Mouse (Mus musculus) liver, embryonic 13.5 days (tissue): ENCODE measurements around the gene Krt4. TPM values are rescaled to one million over a fixed set of nuclear protein-coding genes. Genes with fewer than 3 reads are reported as not detected.
A peak's percentile ranks its signal among the peaks of the same experiment; 100 is the strongest.

ENCODE experiments used
- ATAC-seq: fragments of 200-750 bp; cut with Nextera tagmentation; 2 replicates; pipeline ENCODE4 v1.8.0; 2017; ENCODE audit warnings: low read depth, mild to moderate bottlenecking, moderate number of reproducible peaks, moderate library complexity
- DNase-seq: peaks from one replicate; pipeline ENCODE4 v3.0.0; 2022
- H3K27ac ChIP-seq: fragments of 300-500 bp; sonication (generic); 2 replicates; pipeline ENCODE4 v1.5.1; 2015; ENCODE audit warnings: moderate library complexity, mild to moderate bottlenecking, inconsistent platforms
- H3K27me3 ChIP-seq: fragments of 300-500 bp; sonication (generic); 2 replicates; pipeline ENCODE4 v1.6.1; 2015; ENCODE audit warnings: mild to moderate bottlenecking, inconsistent platforms
- H3K36me3 ChIP-seq: fragments of 300-500 bp; sonication (generic); 2 replicates; pipeline ENCODE4 v1.6.1; 2015; ENCODE audit warnings: mild to moderate bottlenecking, inconsistent platforms
- H3K4me1 ChIP-seq: fragments of 300-500 bp; sonication (generic); replicated peaks from 2 replicates; pipeline ENCODE4 v1.6.1; 2015; ENCODE audit warnings: inconsistent platforms
- H3K4me2 ChIP-seq: fragments of 300-500 bp; sonication (generic); 2 replicates; pipeline ENCODE4 v1.6.1; 2015; ENCODE audit warnings: inconsistent platforms, mild to moderate bottlenecking, moderate library complexity
- H3K4me3 ChIP-seq: fragments of 300-500 bp; sonication (generic); replicated peaks from 2 replicates; pipeline ENCODE4 v1.5.1; 2015; ENCODE audit warnings: mild to moderate bottlenecking, inconsistent platforms
- H3K9ac ChIP-seq: fragments of 300-500 bp; sonication (generic); 2 replicates; pipeline ENCODE4 v1.6.1; 2015; ENCODE audit warnings: mild to moderate bottlenecking, inconsistent platforms
- H3K9me3 ChIP-seq: fragments of 300-500 bp; sonication (generic); replicated peaks from 2 replicates; pipeline ENCODE4 v1.6.1; 2016; ENCODE audit warnings: inconsistent platforms
- WGBS: fragments of 180-500 bp; shearing (Covaris S2); methylation state at CpG from one replicate; pipeline ENCODE4 v1.1.7; 2015; ENCODE audit not compliant: insufficient replicate concordance; 5-methylcytosine and 5-hydroxymethylcytosine counted together
- polyA plus RNA-seq: library from polyadenylated mRNA; unstranded; fragments of >200 nt; fragmentation: Nextera tagmentation; extraction: Ambion mirVana; gene quantifications from 2 replicates; pipeline ENCODE4 v1.2.1, GENCODE M21; 2015

Gene Krt4
- polyA plus RNA-seq, 1 experiment from 2014 or later, result 0.32 TPM

GRCm38 (mm10) chr15:101933024-101933423, 8.5 kb upstream of the Krt4 start:
- Histone ChIP-seq H3K36me3 (no peaks in the 10 kb centered on the region), H3K27me3 (peaks cover 43% of the 10 kb centered on the region), H3K4me1 (peaks cover 10% of the 10 kb centered on the region; the same call in 1 of the 2 replicates), H3K27ac (no peak overlapping the region), H3K9me3 (no peaks in the 10 kb centered on the region), H3K4me2 (no peak overlapping the region), H3K9ac (no peak overlapping the region), H3K4me3 (no peak overlapping the region)
- ATAC-seq, result no peak
- 48% methylated on average over 6 of the region's 6 CpGs for WGBS
- DNase-seq, result no peak

- Histone ChIP-seq H3K4me3 (peak overlapping the region; percentile 16), H3K4me1 (peaks cover 10% of the 10 kb centered on the region; the same call in 1 of the 2 replicates), H3K9ac (no peak overlapping the region), H3K36me3 (no peaks in the 10 kb centered on the region), H3K27ac (no peak overlapping the region), H3K4me2 (peak overlapping the region; percentile 33), H3K27me3 (peaks cover 43% of the 10 kb centered on the region), H3K9me3 (no peaks in the 10 kb centered on the region)
- DNase-seq, result no peak
- ATAC-seq, result no peak
- WGBS, result 3% methylated on average over 17 of the region's 17 CpGs
These were observed 5.1 kb upstream of the Krt4 start for GRCm38 (mm10) chr15:101929666-101930065.

- no peak overlapping the region for H3K4me3 ChIP-seq
- H3K9ac ChIP-seq, result no peak overlapping the region
- H3K4me1 ChIP-seq, result peaks cover 10% of the 10 kb centered on the region; the same call in 1 of the 2 replicates
- H3K27me3 ChIP-seq, result peaks cover 43% of the 10 kb centered on the region
- ATAC-seq (no peak), DNase-seq (no peak)
- peak overlapping the region; percentile 33 for H3K4me2 ChIP-seq
- H3K27ac ChIP-seq, result no peak overlapping the region
- no peaks in the 10 kb centered on the region for H3K9me3 ChIP-seq
- 12% methylated on average over 9 of the region's 9 CpGs for WGBS
- H3K36me3 ChIP-seq, result no peaks in the 10 kb centered on the region
These were observed 4.6 kb upstream of the Krt4 start for GRCm38 (mm10) chr15:101929087-101929486.

- no peak overlapping the region for H3K4me3 ChIP-seq
- H3K4me2 ChIP-seq, result no peak overlapping the region
- no peaks in the 10 kb centered on the region for H3K36me3 ChIP-seq
- H3K27ac ChIP-seq, result no peak overlapping the region
- 57% methylated on average over 12 of the region's 12 CpGs for WGBS
- ATAC-seq, result no peak
- no peak overlapping the region for H3K9ac ChIP-seq
- DNase-seq, result no peak
- H3K27me3 ChIP-seq, result peaks cover 39% of the 10 kb centered on the region
- no peaks in the 10 kb centered on the region for H3K9me3 ChIP-seq
- H3K4me1 ChIP-seq, result peaks cover 15% of the 10 kb centered on the region; the same call in 1 of the 2 replicates
These were observed 3.0 kb upstream of the Krt4 start for GRCm38 (mm10) chr15:101927340-101928080.

DNA sequence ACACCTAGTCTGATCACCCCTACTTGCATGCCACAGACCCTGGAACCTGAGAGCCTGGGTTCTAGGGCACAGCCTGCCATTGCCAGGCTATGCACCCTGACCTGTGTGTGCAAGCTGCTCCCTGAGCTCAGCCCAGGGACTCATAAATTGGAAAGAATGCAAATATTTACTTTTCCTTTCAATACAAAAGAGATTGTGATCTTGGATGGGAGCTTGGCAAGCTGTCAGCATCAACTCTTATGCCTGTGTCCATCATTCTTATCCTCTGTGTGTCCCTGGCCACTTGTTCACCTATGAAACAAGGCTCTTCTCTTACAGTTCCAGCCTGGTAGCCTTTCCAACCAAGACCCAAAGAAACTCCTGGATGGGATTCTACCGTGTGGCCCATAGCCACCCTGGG, 506 bp upstream of the Krt4 start:
- Histone ChIP-seq H3K9ac (no peak overlapping the region), H3K4me1 (peaks cover 13% of the 10 kb centered on the region; the same call in 1 of the 2 replicates), H3K27ac (no peak overlapping the region), H3K36me3 (no peaks in the 10 kb centered on the region), H3K4me2 (no peak overlapping the region), H3K27me3 (peaks cover 15% of the 10 kb centered on the region), H3K4me3 (no peak overlapping the region), H3K9me3 (no peaks in the 10 kb centered on the region)
- DNase-seq, result no peak
- ATAC-seq, result no peak
- 65% methylated on average over 1 of the region's 1 CpGs for WGBS

DNA sequence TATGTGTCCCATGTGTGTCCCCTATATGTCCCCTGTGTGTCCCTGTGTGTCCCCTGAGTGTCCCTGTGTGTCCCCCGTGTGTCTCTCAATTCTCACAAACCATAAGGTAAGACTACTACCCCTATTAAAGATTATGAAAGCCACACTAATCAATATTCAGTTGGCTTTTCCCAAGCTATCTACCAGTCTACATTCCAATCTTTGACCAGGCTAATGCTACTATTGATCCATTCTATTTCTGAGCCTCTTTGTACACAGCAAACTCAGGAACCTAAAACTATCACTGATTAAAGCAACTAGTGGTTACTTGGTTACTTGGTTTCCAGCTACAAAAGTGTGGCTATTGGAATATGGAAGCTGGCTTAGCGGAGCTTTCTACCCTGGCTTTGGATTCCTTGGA, 2.2 kb downstream of the Krt4 start:
- H3K4me3 ChIP-seq, result no peak overlapping the region
- no peak for ATAC-seq
- no peak overlapping the region for H3K27ac ChIP-seq
- DNase-seq, result no peak
- no peaks in the 10 kb centered on the region for H3K27me3 ChIP-seq
- no peak overlapping the region for H3K4me2 ChIP-seq
- WGBS, result 58% methylated on average over 2 of the region's 2 CpGs
- 0 out of 2 replicates have a peak, but pooled peaks cover 4% of the 10 kb centered on the region for H3K4me1 ChIP-seq
- no peak overlapping the region for H3K9ac ChIP-seq
- H3K9me3 ChIP-seq, result no peaks in the 10 kb centered on the region
- H3K36me3 ChIP-seq, result no peaks in the 10 kb centered on the region

- no peak overlapping the region for H3K4me3 ChIP-seq
- no peaks in the 10 kb centered on the region for H3K4me1 ChIP-seq
- H3K27me3 ChIP-seq, result no peaks in the 10 kb centered on the region; the same call in 1 of the 2 replicates
- H3K4me2 ChIP-seq, result no peak overlapping the region
- H3K9me3 ChIP-seq, result no peaks in the 10 kb centered on the region
- no peak overlapping the region for H3K27ac ChIP-seq
- DNase-seq (no peak), ATAC-seq (no peak)
- H3K36me3 ChIP-seq, result no peaks in the 10 kb centered on the region
- WGBS, result 42% methylated on average over 2 of the region's 2 CpGs
- no peak overlapping the region for H3K9ac ChIP-seq
These were observed 8.5 kb downstream of the Krt4 start for GRCm38 (mm10) chr15:101916072-101916471.

- Histone ChIP-seq H3K4me3 (no peak overlapping the region), H3K9me3 (no peaks in the 10 kb centered on the region), H3K9ac (no peak overlapping the region), H3K4me2 (no peak overlapping the region), H3K27me3 (no peaks in the 10 kb centered on the region), H3K36me3 (no peaks in the 10 kb centered on the region), H3K27ac (no peak overlapping the region), H3K4me1 (no peaks in the 10 kb centered on the region)
- DNase-seq, result no peak
- ATAC-seq, result no peak
- 63% methylated on average over 5 of the region's 5 CpGs for WGBS
These were observed 19.7 kb downstream of the Krt4 start for GRCm38 (mm10) chr15:101904849-101905248.

DNA sequence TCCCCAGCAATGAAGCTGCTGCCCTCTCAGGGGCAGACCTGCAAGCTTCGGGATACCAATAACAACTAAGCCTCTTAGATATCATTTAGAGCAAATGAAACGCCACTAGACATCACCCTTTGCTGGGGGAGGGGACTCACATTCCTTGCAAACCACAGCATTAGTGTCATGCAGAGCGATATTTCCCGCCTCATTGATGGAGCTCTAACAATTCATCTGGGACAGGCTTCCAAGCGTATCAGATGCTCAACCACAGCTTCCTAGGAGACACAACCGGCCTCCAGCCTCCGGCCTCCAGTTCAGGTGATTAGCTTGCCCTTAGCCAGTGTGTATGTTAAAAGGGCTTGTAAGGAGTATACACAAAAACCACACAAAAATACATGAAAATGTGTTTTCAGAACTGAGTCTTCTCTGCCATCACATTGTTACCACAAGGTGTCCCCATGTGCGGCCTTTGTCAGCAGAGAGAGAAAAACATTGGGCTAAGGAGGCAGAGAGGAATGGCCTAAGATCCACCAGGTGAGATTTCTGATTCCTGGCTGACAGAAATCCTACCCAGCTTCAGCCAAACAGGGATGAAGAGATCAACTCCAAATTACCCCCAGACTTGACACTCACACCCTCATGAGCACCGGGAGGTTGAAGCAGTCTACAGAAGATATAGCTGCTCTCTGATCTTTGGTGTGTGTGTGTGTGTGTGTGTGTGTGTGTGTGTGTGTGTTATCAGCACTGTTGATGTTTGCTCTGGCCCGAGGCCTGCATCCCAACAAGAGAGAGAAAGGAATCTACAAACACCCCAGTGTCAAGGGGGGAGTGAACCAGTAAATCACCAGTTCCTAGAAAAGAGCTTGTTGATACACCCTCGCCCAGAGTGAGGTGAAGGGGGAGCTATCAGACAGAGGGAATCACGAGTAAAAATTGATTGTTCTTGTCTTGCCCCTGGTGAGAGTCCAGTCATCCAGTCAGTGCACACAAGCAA, 22.1 kb downstream of the Krt4 start:
- Histone ChIP-seq H3K9me3 (no peaks in the 10 kb centered on the region), H3K4me2 (no peak overlapping the region), H3K4me1 (no peaks in the 10 kb centered on the region), H3K4me3 (no peak overlapping the region), H3K27ac (no peak overlapping the region), H3K27me3 (no peaks in the 10 kb centered on the region), H3K36me3 (no peaks in the 10 kb centered on the region), H3K9ac (no peak overlapping the region)
- DNase-seq, result no peak
- no peak for ATAC-seq
- WGBS, result 40% methylated on average over 12 of the region's 12 CpGs

DNA sequence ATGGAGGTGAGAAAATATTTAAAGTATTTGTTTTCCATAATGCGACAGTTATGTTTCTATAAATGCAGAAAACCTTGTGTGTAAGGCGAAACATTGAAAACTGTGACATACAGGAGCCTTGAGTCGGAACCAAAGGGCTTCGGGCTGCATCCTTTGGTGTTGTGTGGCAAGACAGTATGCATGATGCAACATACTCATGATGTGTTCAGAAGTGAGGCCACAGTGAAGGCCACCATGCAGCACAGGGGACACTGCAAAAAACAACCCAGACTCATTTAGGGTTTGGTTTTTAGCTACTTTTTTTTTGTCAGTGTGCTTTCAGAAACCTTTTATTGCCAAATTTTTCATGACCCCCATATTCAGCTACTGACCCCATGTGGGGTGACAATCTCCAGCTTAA, 29.3 kb downstream of the Krt4 start:
- H3K27ac ChIP-seq, result no peak overlapping the region
- 64% methylated on average over 4 of the region's 4 CpGs for WGBS
- H3K4me3 ChIP-seq, result no peak overlapping the region

GRCm38 (mm10) chr15:101892820-101893219, 31.7 kb downstream of the Krt4 start, which contains the start of gene Krt76:
Krt76 (minus strand) TSS chr15:101892920.
- Histone ChIP-seq H3K4me3 (no peak within 1 kb of the TSS), H3K4me2 (no peak within 1 kb of the TSS), H3K27me3 (no peaks in the 10 kb centered on the region), H3K4me1 (no peaks in the 10 kb centered on the region), H3K36me3 (no peaks in the 10 kb centered on the region), H3K27ac (no peak within 1 kb of the TSS), H3K9ac (no peak within 1 kb of the TSS), H3K9me3 (no peaks in the 10 kb centered on the region)
- DNase-seq (no peak), ATAC-seq (no peak)
- WGBS, result 41% methylated on average over 4 of the region's 4 CpGs

More for the DNA sequence above, 29.3 kb downstream of the Krt4 start:
- Histone ChIP-seq H3K9me3 (no peaks in the 10 kb centered on the region), H3K4me2 (no peak overlapping the region), H3K27me3 (no peaks in the 10 kb centered on the region), H3K36me3 (no peaks in the 10 kb centered on the region), H3K4me1 (no peaks in the 10 kb centered on the region), H3K9ac (no peak overlapping the region)
- DNase-seq, result no peak
- no peak for ATAC-seq
